Mouse (Mus musculus): ENCODE data around the gene Nod1. TPM values are rescaled to one million over a fixed set of nuclear protein-coding genes. Genes with fewer than 3 reads are reported as not detected.

Gene Nod1
- polyA plus RNA-seq, 1 experiment: 1.5 TPM

GRCm38 (mm10) chr6:54988141-54988540, 15.7 kb upstream of the Nod1 start:
- peaks cover 6% of the 10 kb centered on the region for H3K36me3 ChIP-seq (replicated peaks; ENCODE audit: low read length)

DNA sequence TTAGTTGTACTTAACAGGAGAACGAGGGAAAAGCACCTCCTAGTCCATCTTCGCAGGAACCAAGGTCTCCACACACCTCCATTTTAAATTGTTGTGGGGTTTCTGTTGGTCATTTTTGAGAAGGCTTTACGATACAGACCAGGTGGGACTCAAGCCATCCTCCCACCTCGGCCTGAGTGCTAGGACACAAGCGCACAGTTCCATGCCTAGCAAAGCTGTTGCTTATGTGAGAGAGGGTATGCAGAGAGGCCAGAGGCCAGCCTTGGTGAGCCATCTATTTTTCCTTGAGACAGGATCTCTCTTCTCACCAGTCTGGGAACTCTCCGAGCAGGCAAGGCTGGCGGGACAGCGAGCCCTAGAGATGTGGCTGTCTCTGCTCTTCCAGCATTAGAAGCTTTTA, 11.7 kb upstream of the Nod1 start:
- peaks cover 40% of the 10 kb centered on the region for H3K27me3 ChIP-seq (replicated peaks)
- H3K4me3 ChIP-seq (replicated peaks): no peak overlapping the region
- peaks cover 6% of the 10 kb centered on the region for H3K36me3 ChIP-seq (replicated peaks; ENCODE audit: low read length)
- TF ChIP-seq FLI1 (IDR thresholded peaks at IDR 0.05; ENCODE audit: low read length) (no peak), GATA1 (IDR thresholded peaks at IDR 0.05; ENCODE audit: borderline replicate concordance, low read length) (no peak)
- H3K9me3 ChIP-seq: no peaks in the 10 kb centered on the region
- peaks cover 14% of the 10 kb centered on the region for H3K4me1 ChIP-seq

More at GRCm38 (mm10) chr6:54988141-54988540, 15.7 kb upstream of the Nod1 start:
- peaks cover 48% of the 10 kb centered on the region for H3K27me3 ChIP-seq (replicated peaks)
- H3K4me1 ChIP-seq: peaks cover 35% of the 10 kb centered on the region
- no peak overlapping the region for H3K4me3 ChIP-seq (replicated peaks)
- TF ChIP-seq GATA1 (IDR thresholded peaks at IDR 0.05; ENCODE audit: borderline replicate concordance, low read length) (no peak), FLI1 (IDR thresholded peaks at IDR 0.05; ENCODE audit: low read length) (no peak)
- H3K9me3 ChIP-seq: no peaks in the 10 kb centered on the region

DNA sequence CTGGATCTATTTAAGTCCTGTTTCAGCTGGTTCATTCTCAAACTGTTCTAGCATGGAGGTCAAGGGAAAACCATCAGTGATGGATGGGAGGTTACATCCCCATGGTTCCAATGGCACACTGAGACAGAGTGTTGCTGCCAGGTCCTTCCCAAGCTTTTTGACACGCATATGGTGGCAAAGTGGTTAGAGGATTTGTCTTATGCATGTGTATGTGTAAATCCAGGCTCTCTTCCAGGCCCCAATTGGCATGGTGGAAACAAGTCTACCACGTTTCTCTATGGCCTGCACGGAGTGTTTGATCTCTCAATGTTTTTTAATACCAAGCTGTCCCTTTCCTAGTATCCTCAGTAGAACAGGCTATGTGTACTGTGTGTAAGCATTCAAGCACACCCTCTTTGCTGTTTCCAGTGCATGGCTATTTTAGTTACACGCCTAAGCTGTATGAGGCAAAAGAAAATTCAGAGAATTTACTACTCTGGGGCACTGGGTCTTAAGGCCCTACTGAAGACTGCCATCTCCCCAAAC, 11.2 kb upstream of the Nod1 start:
- Histone ChIP-seq H3K9me3 (no peaks in the 10 kb centered on the region), H3K4me1 (peaks cover 14% of the 10 kb centered on the region), H3K36me3 (replicated peaks; ENCODE audit: low read length) (peaks cover 6% of the 10 kb centered on the region), H3K27me3 (replicated peaks) (peaks cover 38% of the 10 kb centered on the region), H3K4me3 (replicated peaks) (no peak overlapping the region)
- TF ChIP-seq GATA1 (IDR thresholded peaks at IDR 0.05; ENCODE audit: borderline replicate concordance, low read length) (no peak), FLI1 (IDR thresholded peaks at IDR 0.05; ENCODE audit: low read length) (no peak)

DNA sequence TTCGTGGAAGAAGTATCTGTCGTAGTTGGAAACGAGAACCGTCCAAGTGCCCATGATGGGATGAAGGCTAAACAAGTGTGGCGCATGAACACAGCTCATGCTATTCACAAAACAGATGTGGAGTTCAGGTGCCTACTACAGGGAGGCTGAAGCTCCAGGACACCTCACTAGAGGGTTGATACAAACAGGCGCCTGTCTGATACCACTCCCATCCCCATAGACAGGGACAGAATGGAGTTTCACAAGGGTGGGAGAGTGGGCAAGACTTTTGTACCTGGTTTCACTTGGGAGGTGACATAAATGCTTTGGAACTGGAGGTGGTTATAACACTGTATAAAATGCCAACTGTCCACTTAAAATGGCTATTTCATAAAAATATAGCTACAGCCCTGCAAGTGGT, 7.0 kb upstream of the Nod1 start:
- Histone ChIP-seq H3K27me3 (replicated peaks) (peaks cover 27% of the 10 kb centered on the region), H3K36me3 (replicated peaks; ENCODE audit: low read length) (no peaks in the 10 kb centered on the region), H3K9me3 (no peaks in the 10 kb centered on the region), H3K4me1 (peaks cover 19% of the 10 kb centered on the region), H3K4me3 (replicated peaks) (no peak overlapping the region)
- TF ChIP-seq FLI1 (IDR thresholded peaks at IDR 0.05; ENCODE audit: low read length) (no peak), GATA1 (IDR thresholded peaks at IDR 0.05; ENCODE audit: borderline replicate concordance, low read length) (no peak)

- Histone ChIP-seq H3K27me3 (replicated peaks) (peaks cover 31% of the 10 kb centered on the region), H3K4me1 (peaks cover 15% of the 10 kb centered on the region), H3K4me3 (replicated peaks) (no peak overlapping the region), H3K9me3 (no peaks in the 10 kb centered on the region), H3K36me3 (replicated peaks; ENCODE audit: low read length) (no peaks in the 10 kb centered on the region)
- TF ChIP-seq GATA1 (IDR thresholded peaks at IDR 0.05; ENCODE audit: borderline replicate concordance, low read length) (no peak), FLI1 (IDR thresholded peaks at IDR 0.05; ENCODE audit: low read length) (no peak)
These were observed 3.2 kb upstream of the Nod1 start for GRCm38 (mm10) chr6:54975616-54976015.

DNA sequence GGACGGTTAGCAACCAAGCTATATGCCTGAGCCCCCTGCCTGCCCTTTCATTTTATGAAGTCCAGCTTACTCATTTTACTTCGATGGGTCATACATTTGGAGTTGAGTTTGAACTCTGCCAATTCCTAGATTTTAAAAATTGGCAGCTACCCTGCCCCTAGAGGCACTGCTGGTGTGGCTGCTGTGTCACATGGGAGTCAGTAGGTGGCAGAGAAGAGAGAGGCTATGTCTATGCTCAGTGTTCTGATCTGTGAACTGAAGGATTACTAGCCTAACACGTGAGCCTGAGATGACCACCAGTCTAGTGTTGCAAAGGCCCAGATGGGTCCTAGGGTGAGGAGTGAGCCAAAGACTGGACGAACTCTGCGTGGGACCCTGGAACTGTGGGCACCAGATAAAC, 2.1 kb upstream of the Nod1 start:
- TF ChIP-seq FLI1 (IDR thresholded peaks at IDR 0.05; ENCODE audit: low read length): no peak
- no peak for TF ChIP-seq GATA1 (IDR thresholded peaks at IDR 0.05; ENCODE audit: borderline replicate concordance, low read length)

GRCm38 (mm10) chr6:54972929-54973211, 458 bp upstream of the Nod1 start:
- H3K4me1 ChIP-seq: peaks cover 15% of the 10 kb centered on the region
- H3K27me3 ChIP-seq (replicated peaks): peaks cover 43% of the 10 kb centered on the region
- H3K36me3 ChIP-seq (replicated peaks; ENCODE audit: low read length): no peaks in the 10 kb centered on the region
- TF ChIP-seq FLI1 (IDR thresholded peaks at IDR 0.05; ENCODE audit: low read length): no peak
- no peak for TF ChIP-seq GATA1 (IDR thresholded peaks at IDR 0.05; ENCODE audit: borderline replicate concordance, low read length)
- no peaks in the 10 kb centered on the region for H3K9me3 ChIP-seq
- peak overlapping the region; percentile 96 for H3K4me3 ChIP-seq (replicated peaks)

More for the DNA sequence above, 2.1 kb upstream of the Nod1 start:
- no peaks in the 10 kb centered on the region for H3K9me3 ChIP-seq
- H3K4me3 ChIP-seq (replicated peaks): peak overlapping the region; percentile 14
- H3K36me3 ChIP-seq (replicated peaks; ENCODE audit: low read length): no peaks in the 10 kb centered on the region
- peaks cover 15% of the 10 kb centered on the region for H3K4me1 ChIP-seq
- peaks cover 38% of the 10 kb centered on the region for H3K27me3 ChIP-seq (replicated peaks)

DNA sequence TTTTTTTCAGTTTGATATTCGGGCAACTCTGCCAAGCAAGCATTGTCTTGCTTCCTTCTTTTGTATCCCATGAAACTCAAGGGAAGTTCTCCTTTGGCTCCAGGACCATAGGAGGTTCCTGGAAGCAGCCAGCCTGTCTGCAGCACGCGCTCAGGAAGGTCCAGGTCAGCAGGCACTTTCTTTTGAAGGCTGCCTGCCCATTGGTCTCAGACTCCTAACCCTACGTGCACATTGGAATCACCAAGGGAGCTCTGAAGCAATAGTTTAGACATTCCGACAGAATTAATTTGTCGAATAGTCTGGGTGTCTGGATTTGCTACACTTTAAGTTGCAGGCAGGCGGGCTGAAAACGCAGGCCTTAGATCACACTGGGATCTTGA, 691 bp downstream of the Nod1 start:
- TF ChIP-seq GATA1 (IDR thresholded peaks at IDR 0.05; ENCODE audit: borderline replicate concordance, low read length) (no peak), FLI1 (IDR thresholded peaks at IDR 0.05; ENCODE audit: low read length) (no peak)
- peaks cover 48% of the 10 kb centered on the region for H3K27me3 ChIP-seq (replicated peaks)
- no peaks in the 10 kb centered on the region for H3K9me3 ChIP-seq
- H3K36me3 ChIP-seq (replicated peaks; ENCODE audit: low read length): no peaks in the 10 kb centered on the region
- peaks cover 15% of the 10 kb centered on the region for H3K4me1 ChIP-seq
- H3K4me3 ChIP-seq (replicated peaks): peak overlapping the region; percentile 96

DNA sequence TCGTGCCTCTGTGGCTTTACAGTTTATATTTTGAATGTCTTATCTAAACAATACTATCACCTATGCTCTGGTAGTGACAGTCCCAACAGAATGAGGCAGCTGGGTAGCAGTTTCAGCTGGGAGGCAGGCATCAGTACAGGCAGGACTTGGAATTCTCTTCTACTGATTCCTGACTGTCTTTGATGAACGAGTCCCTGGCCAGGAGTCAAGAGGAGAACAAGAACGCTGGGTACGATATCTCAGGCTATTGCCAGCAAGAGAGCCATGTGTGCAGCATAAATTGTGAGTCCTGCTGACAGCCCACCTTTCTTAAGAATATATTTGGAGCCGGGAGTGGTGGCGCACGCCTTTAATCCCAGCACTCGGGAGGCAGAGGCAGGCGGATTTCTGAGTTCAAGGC, 1.9 kb downstream of the Nod1 start:
- TF ChIP-seq GATA1 (IDR thresholded peaks at IDR 0.05; ENCODE audit: borderline replicate concordance, low read length): no peak
- no peak for TF ChIP-seq FLI1 (IDR thresholded peaks at IDR 0.05; ENCODE audit: low read length)
- Histone ChIP-seq H3K9me3 (peaks cover 7% of the 10 kb centered on the region), H3K36me3 (replicated peaks; ENCODE audit: low read length) (no peaks in the 10 kb centered on the region), H3K4me1 (peaks cover 15% of the 10 kb centered on the region), H3K27me3 (replicated peaks) (peaks cover 55% of the 10 kb centered on the region), H3K4me3 (replicated peaks) (no peak overlapping the region)

DNA sequence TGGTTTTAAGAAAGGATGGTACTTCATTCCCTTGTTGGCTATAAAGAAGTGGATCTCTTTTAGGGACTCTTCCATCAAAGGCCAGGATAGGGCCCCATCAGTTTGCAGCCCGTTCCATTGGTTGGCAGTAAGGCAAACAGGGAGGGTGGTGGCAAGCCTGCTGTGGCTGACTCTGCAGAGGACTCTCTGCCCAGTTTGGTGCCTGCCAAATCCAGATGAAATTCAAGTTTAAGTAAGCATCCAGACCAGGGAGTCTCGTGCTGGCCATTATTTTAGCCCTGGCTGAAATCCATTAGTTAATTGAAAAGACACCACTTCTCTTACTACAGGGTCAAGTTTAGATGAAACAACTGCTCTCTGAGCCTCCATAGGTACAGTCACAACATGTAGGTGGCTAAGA, 2.6 kb downstream of the Nod1 start:
- peaks cover 55% of the 10 kb centered on the region for H3K27me3 ChIP-seq (replicated peaks)
- no peak overlapping the region for H3K4me3 ChIP-seq (replicated peaks)

GRCm38 (mm10) chr6:54967591-54967990, 4.8 kb downstream of the Nod1 start:
- Histone ChIP-seq H3K4me1 (peaks cover 9% of the 10 kb centered on the region), H3K27me3 (replicated peaks) (peaks cover 53% of the 10 kb centered on the region)
- TF ChIP-seq GATA1 (IDR thresholded peaks at IDR 0.05; ENCODE audit: borderline replicate concordance, low read length) (no peak), FLI1 (IDR thresholded peaks at IDR 0.05; ENCODE audit: low read length) (no peak)

More for the DNA sequence above, 2.6 kb downstream of the Nod1 start:
- peaks cover 11% of the 10 kb centered on the region for H3K9me3 ChIP-seq
- peaks cover 14% of the 10 kb centered on the region for H3K4me1 ChIP-seq
- no peaks in the 10 kb centered on the region for H3K36me3 ChIP-seq (replicated peaks; ENCODE audit: low read length)
- TF ChIP-seq GATA1 (IDR thresholded peaks at IDR 0.05; ENCODE audit: borderline replicate concordance, low read length) (no peak), FLI1 (IDR thresholded peaks at IDR 0.05; ENCODE audit: low read length) (no peak)

More at GRCm38 (mm10) chr6:54967591-54967990, 4.8 kb downstream of the Nod1 start:
- Histone ChIP-seq H3K36me3 (replicated peaks; ENCODE audit: low read length) (no peaks in the 10 kb centered on the region), H3K9me3 (peaks cover 19% of the 10 kb centered on the region), H3K4me3 (replicated peaks) (no peak overlapping the region)

All from megakaryocyte, embryonic 14.5 days (primary cell).